Mouse (Mus musculus) adipocyte (in vitro differentiated cells): Measurements from ENCODE around the gene Tns1.

Experiments
- DNase-seq: peaks from one replicate; pipeline ENCODE4 v3.0.0-alpha.2; 2016; ENCODE audit warnings: low spot score

The Tns1 gene

DNA sequence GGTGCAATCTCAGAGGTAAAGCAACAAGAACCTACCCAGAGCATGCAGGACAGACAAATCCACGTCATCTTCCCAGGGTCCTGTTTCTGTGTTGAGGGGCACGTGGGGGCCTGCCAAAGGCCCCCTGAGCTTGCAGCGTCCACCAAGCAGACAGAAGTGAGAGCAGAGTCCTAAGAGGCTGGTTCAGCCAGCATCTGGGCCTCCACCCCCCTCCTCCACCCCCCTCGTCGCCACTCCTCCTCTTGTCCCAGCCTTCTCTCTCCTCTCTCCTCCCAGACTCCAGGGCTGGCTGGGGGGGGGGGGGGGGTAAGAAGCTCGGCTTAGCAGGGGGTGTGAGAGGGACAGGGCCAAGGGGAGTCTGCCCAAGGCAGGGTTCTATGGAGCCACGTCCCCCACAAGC lies 33.1 kb downstream of the Tns1 start:
- DNase-seq, result peak; percentile 66

DNA sequence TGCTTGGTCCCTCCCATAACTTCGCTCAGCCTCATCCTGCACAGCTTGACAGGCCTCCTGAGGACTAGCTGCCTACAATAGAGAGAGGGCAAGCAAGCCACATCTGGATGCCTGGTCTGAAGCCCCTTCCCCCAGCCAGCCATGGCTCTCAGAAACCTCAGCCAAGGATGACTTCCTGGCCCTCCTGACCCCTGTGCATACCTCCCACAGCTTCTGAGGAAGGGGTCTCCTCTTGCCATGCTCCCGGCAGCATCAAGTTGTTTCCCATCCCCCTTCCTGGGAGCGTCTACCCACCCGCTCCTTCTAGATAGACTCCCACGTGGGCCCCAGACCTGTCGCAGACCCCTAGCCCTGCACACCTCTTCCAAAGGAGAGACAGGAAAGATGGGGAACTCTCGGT lies 33.9 kb downstream of the Tns1 start:
- DNase-seq, result no peak

DNA sequence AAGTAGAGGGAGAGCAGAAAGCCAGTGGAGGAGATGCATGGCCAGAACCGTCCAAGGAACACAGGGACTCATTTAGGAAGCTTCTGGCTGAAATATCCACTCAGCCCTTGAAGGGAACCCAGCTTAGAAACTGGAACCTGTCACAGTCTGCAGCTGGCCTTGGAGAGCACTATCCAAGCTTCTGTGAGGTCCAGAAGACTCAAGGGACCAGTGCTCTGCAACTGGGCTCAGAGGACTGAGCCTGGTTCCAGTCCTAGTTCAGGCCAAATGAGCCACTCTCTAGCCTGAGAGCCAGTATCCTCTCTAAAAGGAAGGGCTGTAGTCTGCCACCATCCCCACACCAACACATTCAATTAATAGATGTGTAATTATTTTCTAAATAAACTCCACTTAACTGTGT lies 35.7 kb downstream of the Tns1 start:
- no peak for DNase-seq

DNA sequence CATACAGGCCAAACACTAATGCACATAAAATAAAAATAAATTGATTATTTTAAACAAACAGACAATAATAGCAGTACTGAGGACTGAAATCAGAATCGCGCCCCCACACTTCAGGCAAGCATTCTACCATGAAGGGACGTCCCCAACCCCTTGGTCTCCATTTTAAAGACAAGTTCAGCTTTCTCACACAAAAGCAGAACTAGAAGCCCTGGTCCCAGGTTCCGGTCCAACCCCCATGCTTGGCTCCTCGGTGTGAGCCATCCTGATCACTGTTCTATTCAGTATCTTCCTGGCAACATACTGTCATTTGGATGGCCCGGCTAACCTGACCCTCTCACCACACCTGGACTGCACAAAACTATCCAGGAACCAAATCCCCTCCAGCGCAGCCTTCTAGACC lies 38.7 kb downstream of the Tns1 start:
- no peak for DNase-seq

DNA sequence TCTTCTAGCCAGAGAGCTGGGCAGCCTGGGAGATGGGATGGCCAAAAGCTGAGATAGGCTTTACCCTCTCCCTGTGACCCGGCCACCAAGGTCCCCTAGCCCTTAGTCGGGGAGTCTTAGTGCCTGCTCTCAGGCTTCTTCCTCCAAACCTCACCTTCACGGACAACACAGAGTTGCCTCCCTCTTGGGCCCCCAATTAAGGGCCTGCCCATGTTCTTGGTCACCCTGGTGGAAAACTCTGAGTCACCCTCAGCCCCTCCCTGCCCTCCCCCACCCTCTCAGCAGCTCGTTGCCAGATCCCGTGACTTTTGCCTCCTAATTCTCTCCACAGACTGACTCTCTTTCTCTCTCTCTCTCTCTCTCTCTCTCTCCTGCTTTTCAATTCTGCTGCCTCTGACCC lies 39.5 kb downstream of the Tns1 start:
- peak; percentile 78 for DNase-seq

DNA sequence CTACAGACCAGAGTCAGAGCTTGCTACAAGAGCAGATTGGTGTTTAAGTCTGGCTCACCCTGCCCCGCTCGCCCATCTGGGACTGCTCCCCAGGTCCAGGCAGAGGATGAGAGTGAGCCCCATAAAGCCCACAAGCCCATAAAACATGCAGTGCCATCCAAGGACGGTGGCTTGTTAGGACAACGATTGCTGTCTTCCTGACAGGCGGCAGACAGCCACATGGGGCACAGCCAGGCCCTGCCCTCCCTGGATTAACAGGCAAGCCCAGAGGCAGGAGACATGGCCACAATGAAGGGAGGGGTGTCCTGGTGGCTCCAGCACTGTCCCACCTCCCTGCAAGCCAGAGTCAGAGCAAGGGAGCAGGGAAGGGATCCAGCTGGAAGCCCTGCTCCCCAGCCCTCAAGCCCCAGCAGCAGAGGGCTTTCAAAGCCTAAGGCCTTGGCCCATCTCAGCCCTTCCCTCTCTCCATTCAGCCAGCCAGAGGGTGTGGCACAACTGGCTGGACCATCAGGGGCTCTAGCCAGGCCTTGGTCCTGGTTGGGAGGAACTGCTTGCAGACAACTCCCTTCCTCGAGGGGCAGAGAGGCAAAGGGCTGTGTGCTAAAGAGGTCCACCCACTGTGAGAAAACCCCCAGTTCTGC lies 40.1 kb downstream of the Tns1 start:
- peak; percentile 72 for DNase-seq

DNA sequence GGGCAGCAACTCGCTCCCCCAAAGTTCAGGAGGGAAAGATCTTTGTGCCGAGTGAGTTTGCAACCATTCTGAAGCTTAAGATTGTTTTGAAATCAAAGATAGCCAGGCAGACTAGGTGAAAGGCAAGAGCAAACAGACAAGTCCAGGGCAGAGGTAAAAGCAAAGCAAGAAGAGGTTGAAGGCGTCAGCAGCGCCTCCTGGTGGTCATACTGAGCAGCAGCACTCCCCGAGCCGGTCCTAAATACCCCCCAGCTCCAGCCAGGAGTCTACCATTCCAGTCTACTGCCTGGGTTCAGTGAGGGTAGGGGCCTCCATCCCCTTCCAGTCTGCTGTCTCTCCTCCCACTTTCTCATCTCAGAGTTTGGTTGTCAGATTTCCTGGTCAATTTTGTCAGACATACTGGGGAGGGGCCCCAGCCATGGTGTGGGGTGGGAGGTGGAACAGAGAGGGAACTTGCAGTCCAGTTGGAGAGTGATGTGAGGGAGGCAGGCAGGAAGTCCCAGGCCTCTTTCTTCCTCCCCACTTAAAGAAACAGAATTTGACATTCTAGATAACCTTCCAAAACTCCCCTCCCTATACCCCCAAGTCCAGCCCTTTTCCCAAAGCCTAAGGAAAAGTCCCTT lies 41.3 kb downstream of the Tns1 start:
- DNase-seq, result peak; percentile 90

DNA sequence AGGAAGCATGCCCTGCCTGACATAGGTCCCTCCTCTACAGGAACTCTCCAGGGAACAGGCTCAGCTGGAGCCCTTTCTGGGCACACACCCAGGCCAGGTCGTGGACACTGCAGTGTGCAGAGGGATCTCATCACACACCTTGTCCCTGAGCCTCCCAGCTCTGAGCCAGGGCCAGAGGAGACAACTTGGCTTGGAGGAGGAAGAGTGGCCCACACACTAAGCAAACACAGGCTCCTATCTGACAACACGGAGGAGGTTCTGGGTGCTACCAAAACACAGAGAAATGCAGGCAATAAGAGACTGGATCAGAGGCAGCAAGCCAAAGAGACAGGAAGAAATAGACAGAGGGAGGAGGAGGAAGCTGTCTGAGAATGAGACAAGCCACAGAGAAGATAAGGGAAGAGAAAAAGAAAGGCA lies 42.7 kb downstream of the Tns1 start:
- DNase-seq, result peak; percentile 69

DNA sequence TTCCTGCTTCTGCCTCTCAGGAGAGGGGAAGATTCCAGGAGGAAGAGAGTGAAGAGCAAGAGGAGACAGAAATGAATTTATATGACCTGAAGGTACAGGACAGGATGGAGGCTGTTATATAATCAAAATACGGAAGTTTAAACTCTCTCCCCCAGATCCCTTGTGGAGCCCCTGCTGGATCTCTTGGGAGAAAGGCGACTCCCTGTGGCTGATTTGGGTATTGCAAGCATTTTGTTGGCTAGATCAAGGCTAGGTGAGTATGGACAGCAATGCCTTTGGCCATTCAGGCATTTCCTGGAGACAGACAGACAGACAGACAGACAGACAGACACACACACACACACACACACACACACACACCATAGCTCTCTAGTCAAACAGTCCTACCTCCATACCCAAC lies 46.9 kb downstream of the Tns1 start:
- DNase-seq, result peak; percentile 81

DNA sequence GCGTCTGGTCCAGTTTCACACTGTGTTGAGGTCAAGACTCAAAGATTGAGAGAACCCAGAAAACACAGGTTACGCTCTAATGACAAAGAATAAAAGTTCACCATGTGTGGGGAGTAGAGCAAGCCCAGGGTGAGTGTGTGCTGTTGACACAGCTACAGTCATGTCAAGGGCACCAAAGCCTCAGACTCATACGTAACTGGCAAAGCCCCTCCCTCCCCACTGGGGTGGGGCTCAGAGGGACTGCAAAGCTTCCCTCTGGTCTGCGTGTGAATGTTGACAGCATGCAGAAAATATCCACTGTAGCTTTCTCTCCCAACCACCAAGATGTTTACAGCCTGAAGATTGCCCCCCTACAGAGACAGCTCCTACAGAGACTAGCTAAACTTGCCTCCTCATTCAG lies 48.0 kb downstream of the Tns1 start:
- DNase-seq, result no peak

DNA sequence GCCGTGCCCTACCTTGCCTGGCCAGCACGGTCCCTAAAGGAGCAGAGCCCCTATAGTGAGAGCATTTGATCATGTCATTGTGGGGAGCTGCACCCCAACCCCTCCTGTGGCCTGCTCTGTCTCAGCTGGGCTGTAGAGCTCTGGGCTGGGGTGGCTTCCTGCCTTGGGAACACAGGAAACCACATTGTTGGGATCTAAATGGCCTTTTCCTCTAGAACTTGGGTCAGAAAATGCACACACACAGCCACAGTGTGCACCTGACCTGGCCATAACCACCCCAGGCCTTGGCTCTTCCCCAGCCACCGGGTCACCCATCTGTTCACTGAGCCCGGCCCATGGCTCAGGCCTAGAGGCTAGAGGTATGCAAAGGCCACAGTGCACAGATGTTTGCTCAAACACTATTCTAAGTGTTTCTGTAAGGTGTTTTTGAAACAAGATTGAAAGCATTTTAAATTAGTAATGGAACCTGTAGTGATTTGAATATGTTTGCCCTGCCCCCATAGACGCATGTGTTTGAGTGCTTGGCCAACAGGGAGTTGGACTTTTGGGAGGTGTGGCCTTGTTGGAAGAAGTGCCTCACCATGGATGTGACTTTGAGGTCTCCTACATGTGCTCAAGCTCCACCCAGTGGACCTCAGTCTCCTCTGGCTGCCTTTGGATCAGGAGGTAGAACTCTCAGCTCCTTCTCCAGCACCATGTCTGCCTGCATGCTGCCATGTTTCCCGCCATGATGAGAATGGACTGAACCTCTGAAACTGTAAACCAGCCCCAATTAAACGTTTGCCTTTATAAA lies 49.4 kb downstream of the Tns1 start:
- no peak for DNase-seq

DNA sequence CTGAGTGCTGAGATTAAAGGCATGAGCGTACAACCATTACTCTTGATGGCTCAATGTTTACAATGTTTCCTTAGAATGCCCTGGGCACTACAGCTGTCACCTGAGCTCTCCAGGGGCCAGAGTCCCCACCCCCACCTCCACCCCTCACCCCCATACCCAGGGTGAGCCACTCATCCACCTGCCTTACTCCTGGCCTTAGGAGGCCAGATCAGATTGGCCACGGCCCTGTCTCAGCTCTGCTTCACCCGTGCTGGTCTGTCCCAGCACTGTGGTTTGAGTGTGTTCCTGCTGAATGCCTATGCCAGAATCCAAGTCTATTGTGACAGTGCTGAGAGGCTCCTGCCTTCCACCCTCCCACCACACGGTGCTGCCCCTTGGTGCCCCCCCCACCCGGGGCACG lies 50.5 kb downstream of the Tns1 start:
- DNase-seq, result no peak

DNA sequence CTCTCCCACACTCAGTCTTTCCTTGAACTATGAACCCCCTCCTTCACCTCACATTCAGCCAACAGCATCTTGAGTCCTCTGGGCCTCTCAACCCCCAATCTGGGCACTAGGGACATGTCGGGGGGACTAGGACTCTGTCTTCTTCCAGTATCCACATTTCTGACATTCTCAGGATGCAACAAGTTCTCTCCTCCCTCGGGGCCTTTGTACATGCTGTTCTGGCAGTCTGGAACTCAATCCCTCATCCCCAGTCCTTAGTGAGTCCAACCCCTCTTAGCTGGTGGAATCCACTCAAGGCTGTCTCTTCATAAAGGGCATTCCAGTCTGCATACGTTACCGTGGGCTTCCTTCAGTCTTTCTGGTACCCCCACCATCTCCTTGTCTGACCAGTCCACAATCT lies 53.5 kb downstream of the Tns1 start:
- no peak for DNase-seq

DNA sequence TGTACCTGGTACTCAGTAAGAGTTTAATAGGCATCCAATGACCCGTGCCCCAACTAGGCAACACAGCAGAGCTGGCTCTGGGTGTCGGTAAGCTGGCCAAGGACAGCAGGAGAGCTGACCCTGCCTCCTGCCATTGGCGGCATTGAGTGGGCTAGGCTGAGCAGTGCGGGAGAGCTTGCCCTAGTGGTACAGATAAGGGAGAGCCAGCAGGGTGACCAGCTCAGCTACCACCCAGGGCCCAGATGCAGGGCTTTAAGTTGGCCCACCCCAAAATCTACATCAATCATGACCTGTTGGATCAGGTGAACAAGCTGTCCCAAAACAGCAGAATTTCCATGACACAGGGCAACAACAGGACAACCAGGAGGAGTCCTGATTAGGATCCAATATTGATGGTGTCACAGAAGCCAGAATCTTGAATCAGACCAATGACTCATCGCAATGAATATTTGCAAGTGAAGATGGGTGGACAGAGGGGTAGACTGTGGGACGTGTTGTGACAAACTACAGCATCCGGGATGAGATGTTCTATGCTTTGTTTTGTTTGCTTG lies 54.2 kb downstream of the Tns1 start:
- DNase-seq, result no peak

DNA sequence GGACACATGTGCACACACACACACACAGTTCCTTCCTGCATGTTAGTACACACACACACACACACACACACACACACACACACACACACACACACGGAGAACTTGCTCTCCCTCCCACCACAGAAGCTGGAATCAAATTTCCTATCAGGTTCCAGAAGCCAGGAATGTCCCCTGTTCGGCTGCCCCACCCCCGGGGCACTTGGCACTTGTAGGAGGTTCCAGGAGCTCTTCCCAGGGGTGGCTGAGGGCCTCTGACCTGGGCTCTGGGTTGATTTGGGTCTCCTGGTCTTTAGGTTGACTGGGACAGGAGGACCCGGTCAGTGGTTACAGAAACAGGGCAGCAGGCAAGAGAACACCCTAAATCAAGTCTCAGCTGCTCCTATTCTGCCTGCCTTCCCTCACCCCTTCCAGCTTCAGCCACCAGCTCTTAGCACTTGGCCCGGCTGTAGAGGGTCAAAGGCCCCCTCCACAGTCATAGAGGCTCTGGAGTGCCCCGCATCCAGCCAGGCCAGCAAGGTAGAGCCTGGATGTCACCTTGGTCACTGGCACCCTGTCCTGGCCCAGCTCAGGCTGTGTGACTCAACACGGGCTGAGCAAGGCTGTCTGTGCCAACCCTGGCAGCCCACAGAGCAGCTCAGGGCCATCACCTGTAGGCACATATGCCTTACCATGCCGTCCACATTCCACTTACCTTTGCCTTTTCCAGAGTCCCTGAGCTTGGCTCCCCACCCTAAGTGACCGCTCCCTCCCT lies 55.0 kb downstream of the Tns1 start:
- DNase-seq, result peak; percentile 64

DNA sequence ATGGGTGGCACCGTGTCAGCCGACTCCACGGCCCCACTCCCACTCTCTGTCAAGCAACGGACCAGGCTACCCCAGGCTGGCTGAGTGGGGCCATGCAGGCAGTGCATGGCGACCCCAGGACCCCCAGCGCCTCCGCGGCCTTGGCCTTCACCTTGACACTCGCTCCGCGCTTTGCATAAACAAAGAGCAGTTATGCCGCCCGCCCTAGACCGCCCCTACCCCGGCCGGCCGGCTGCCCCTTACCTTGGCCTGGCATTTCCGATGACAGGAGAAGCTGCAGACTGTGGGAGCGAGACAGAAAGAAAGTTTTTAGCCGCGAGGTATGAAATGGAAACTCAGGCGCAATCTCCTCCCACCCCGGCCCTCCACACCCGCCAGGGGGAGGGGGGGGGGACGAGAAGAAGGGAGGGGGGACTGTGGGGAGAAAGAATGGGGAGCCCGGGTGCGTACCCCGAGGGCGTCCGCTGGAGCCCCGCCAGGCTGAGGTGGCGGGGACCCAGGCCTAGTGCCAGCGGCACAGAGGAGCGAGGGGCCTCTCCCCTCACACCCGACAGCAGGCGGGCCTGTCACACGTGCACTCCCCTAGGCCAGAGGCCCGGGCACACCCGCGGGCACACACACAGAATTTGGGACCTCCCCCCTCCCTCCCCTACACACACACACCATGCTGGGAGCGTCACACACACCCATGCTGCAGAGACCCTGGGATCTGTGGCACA lies 55.7 kb downstream of the Tns1 start:
- DNase-seq, result no peak

DNA sequence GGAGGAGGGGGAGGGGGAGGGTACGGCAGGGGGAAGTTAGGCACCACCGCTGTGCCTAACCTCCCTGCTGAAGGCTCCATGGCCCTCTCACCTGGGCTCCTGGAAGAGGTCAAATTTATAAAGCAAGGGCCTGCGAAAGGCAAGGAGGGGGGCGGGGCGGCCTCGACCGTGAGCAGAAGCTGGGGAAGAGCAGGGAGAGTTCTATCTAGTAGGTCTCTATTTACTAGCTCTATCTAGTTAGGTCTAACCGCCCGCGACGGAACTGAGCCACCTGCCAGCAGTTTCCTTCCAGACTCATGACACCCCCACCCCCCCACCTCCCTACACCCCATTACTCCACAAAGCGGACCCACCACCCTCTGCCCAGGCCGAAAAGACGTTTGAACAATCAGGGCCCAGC lies 56.4 kb downstream of the Tns1 start:
- no peak for DNase-seq

DNA sequence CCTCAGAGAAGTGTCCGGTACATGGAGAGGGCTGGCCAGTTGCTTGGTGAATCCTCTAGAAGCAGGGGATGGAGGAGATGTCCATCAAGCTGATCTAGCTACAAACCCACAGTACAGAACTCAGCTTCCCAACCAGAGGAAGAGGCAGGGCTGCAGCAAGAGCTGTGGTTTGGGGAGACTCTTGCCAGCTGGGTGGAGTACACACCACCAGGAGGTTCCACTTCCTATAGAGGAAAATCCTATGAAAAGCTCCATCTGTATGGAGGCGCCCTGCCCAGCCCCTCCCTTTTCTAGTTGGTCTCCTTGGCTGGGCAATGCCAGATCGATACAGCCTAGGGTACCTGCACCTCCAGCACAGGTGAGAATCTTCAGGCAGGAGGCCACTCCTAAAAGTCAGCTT lies 57.7 kb downstream of the Tns1 start:
- DNase-seq, result no peak

DNA sequence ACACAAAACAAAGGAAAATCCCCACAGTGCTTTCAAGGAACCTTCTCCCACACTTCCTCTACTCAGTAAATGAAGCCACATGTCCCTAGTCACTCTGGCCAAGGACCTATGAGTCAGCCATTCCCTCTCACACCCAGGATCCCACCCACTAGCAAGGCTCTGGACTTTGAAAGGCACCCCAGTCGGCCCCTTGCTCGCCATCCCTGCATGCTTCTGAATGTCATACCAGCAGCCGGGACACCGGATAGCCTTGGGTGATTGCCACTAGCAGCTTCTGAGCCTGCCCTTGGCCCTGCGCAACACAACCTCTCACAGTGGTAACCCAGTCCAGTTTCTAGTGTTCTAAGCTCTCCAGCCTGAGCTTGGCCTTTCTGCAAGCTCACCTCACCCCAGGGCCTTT lies 58.2 kb downstream of the Tns1 start:
- DNase-seq, result peak; percentile 68

DNA sequence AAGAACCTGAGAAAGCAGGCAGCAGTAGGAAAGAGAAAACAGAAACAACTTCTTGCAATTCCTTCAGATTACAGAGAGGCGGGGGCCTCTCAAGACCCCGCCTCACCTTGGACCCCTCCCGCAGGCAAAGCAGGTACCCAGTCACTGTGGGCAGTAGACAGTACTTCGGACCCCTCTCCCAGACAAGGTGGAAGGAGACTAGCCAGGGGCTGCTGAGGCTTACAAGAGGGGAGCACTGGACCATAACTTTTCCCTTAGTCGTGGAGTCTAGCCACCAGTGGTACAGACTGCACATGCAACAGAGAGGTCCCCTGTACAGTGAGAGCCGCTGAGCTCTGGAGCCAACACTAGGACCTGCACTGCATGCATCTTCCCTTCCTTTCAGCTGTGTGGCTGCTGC lies 64.2 kb downstream of the Tns1 start:
- no peak for DNase-seq

DNA sequence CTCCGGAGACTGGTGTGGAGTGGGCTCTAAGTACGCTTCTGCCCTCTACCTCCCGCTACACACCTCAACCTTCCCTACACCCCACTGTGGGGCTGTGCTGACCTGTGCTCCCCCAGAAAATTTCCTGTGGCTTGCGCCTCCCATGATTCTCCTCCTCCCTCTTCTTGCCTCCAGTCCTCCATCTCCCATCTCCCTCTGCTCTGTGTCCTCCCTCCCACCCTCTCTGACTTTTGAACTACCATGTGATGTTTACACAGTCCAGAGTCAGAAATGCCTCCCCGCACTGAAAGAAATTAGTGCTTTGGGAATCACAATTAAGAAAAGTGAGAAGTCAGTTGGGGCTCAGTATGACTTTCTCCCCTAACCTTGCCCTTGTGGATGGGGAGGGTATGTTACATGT lies 64.7 kb downstream of the Tns1 start:
- no peak for DNase-seq

DNA sequence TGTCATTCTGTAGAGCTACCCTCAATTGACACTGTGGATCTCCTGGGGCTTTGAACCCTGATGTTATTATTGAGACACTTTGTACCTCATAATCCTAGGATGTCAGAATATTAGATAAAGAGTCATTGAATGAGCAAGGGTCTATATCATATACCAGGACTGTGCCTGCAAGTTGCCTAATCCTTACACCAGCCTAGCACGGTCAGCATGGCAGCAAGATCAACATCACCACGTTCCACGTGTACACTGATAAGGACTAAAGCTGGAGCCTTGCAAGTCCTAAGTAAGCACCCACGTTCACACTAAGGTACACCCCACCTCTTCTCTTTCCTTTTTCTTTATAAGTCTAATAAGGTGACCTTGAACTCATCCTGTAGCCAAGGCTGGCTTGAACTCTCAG lies 65.5 kb downstream of the Tns1 start:
- no peak for DNase-seq
